9 mouse cellular contexts compared by ENCODE assay signal in the genomic region with DNA sequence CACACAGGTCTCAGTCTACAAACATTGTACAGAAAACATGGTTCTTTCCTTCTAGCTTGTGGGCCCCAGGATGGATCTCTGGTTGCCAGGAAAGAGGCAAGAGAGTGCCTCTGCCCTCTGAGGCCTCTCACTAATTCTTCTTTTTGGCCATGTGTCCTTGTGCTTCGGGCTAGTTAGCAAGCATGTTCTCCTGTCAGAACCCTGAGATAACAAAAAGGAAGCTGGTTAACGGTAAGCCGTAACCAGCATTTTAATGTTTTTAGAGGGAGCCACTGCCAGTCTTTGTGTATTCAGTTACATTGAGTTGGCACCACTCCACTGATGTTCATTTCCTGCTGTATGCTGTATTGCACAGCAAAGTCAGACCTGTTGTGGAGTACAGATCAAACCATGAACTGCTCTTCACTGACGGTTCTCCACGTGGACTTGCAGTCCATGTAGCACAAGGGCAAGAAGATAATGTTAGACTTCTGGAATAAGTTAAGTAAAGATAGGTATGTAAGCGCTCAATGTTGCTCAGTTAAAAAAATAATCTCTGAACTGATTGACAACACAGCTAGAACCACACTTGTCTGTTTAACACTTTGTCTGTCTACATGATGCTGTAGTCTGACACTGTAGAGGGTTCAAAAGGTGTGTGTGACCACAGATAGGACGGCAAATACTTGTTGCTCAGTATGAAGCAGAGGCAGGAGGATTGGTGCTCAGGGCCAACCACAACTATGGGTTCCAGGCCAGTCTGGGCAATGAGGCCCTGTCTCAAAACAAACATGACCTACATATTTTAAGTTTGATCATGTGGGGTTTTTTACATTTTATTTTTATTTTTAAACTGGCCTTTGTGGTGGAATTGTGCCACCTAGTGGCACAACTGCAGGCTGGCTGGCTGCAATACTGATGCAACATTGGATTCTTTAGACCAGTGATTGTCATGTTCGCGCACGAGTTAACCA. TPM values are rescaled to one million over a fixed set of nuclear protein-coding genes. Genes with fewer than 3 reads are reported as not detected.
A peak's percentile ranks its signal among the peaks of the same experiment; 100 is the strongest.
DNase-seq lines count a peak whose midpoint lies in the region; ATAC-seq and TF ChIP-seq lines count a peak whose summit lies in the region.
"Had no signal": no experiment of that assay in that cellular context is flagged by ENCODE, and none has a peak within 500 bp of the region (broad histone marks: within the 10 kb centered on the region; RNA-seq: fewer than 3 reads in every experiment).

No protein-coding gene starts in this region.

- peak; percentile 51 for DNase-seq in kidney, adult 18-20 months
- DNase-seq in kidney, adult 8-10 months, result no peak
- DNase-seq in heart, postnatal 14 days, result peak; percentile 26 to 61
- DNase-seq in lung, postnatal 25 days (ENCODE audit: low spot score), result peak; percentile 18
- DNase-seq in urinary bladder, postnatal 4 days (ENCODE audit: low spot score in 2 of 2), result no peak
- no peak for DNase-seq in urinary bladder, postnatal 25 days (ENCODE audit: low spot score)

- no peaks in the 10 kb centered on the region for H3K27me3 ChIP-seq in E14TG2a.4 (ENCODE audit: insufficient read depth, low read length)

- peak; percentile 94 for TF ChIP-seq CTCF in E14TG2a.4 (conservative IDR thresholded peaks at IDR 0.05; ENCODE audit: low read length)

- H3K4me3 ChIP-seq in E14TG2a.4 (replicated peaks; ENCODE audit: low read length), result no peak overlapping the region
- H3K4me3 ChIP-seq: erythroblast, embryonic 14.5 days had no signal

- ATAC-seq in common myeloid progenitor, adult 5-6 weeks (replicated peaks; ENCODE audit: low read depth, poor library complexity, severe bottlenecking), result peak; percentile 34

- peaks cover 86% of the 10 kb centered on the region for H3K36me3 ChIP-seq in E14TG2a.4 (ENCODE audit: insufficient read depth, low read length)

- H3K4me1 ChIP-seq in E14TG2a.4 (replicated peaks; ENCODE audit: low read depth, low read length), result peaks cover 77% of the 10 kb centered on the region

- H3K9me3 ChIP-seq in E14TG2a.4 (ENCODE audit: low read length), result no peaks in the 10 kb centered on the region

- intact Hi-C loops in heart, postnatal 14 days (cut with DNase I), result loop anchor here (1.0 to 5.0 kb wide), 3 partner anchors 129 to 264 kb away; no protein-coding TSS in a partner anchor

RNA-seq across cellular contexts. Expression of a gene that starts 53.4 kb away (rescaled TPM):
- total RNA-seq in common myeloid progenitor, adult 5-6 weeks (2017), result 26.7 and 39.7 TPM in 2 replicates
- total RNA-seq in heart, postnatal 14 days (2021), result 10 to 100 TPM; 28.7 to 31.5 TPM

Comparison
In these comparisons a context has a peak if more than half of its experiments do, and no peak if none do; other contexts are left out.
1. DNase-seq: peak in kidney, adult 18-20 months (single experiment), heart, postnatal 14 days (2 of 2) and lung, postnatal 25 days (single experiment); none in kidney, adult 8-10 months (0 of 2), urinary bladder, postnatal 4 days (0 of 2) and urinary bladder, postnatal 25 days (single experiment).